Mouse (Mus musculus): ENCODE results near the gene Ttc17. TPM values are rescaled to one million over a fixed set of nuclear protein-coding genes. Genes with fewer than 3 reads are reported as not detected.

Ttc17 gene
- polyA plus RNA-seq, 1 experiment from 2014 or later = 12.1 TPM

DNA sequence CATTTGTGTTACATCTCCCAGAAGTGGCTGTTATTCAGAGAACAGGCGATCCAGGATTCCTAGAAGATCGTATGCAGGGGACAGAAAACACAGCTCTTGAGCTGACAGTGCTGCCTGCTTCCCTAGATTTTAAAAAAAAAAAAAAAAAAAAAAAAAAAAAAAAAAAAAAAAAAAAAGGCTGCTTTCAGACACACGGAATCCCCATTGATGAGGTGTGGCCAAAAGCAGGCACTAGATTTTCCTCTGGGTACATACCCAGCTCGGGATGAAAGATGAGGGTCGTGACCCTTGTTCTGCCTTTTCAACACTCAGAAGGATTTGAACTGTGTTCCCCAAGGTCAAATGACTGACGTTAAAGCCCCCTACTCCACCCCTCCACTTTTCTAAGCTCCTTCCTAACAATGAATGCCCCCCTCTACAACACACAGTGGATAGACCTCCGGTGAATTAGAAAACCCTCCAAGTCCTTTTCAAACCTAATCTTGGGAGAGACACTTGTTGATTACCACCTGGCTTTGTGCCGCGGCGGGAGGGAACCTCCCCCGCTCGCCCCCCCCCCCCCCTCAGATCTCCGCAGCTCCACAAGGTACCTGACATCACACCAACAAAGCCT lies 143.5 kb downstream of the Ttc17 start:
- Histone ChIP-seq H3K4me3 (peak overlapping the region; percentile 59), H3K36me3 (no peaks in the 10 kb centered on the region), H3K27ac (replicated peaks) (peak overlapping the region; percentile 81), H3K4me1 (peaks cover 66% of the 10 kb centered on the region), H3K27me3 (ENCODE audit: low read depth, poor library complexity, severe bottlenecking) (peaks cover 54% of the 10 kb centered on the region), H3K9me3 (replicated peaks) (no peaks in the 10 kb centered on the region)
- WGBS = 2% methylated on average over 12 of the region's 13 CpGs
- no peak for DNase-seq (ENCODE audit: low spot score)

DNA sequence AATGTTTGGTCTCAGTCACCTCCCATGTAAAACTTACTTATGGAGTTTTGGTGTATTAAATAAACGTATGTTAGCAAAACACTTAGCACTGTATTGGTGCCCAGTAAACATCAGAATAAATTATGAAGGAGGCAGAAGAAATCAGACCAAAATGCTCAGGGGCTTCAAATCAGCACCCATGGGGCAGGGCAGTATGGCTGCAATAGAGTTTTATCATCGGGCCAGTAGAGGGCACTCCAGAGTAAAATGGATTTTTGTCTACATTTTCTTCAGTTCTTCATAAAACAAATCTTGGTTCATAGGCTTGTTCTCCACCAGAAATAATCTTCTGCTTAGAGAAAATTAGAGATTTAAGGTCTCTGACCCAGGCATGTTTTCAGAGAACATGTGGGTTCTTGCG lies 152.4 kb downstream of the Ttc17 start:
- peaks cover 7% of the 10 kb centered on the region for H3K27me3 ChIP-seq (ENCODE audit: low read depth, poor library complexity, severe bottlenecking)
- no peaks in the 10 kb centered on the region for H3K9me3 ChIP-seq (replicated peaks)
- no peak for DNase-seq (ENCODE audit: low spot score)
- no peaks in the 10 kb centered on the region for H3K36me3 ChIP-seq
- H3K27ac ChIP-seq (replicated peaks) = no peak overlapping the region
- WGBS = 25% methylated on average over 3 of the region's 3 CpGs
- no peak overlapping the region for H3K4me3 ChIP-seq
- H3K4me1 ChIP-seq = no peaks in the 10 kb centered on the region

MicroRNAs within 50 kb of the gene (microRNA counts, 519-probe panel; counts per million panel counts)
- microRNA mmu-miR-670 = 3,873 counts per million, percentile 18 among the panel's probes with 10 or more counts

Small RNA genes lying within 50 kb of the gene (microRNA-seq; reads per million reads assigned to microRNA genes)
- 113 reads per million, percentile 53 among the genes with 10 or more reads in this experiment for gene Mir670

Other genes with a start within 250 kb of the Ttc17 start
- gene Hsd17b12, start 248.7 kb downstream of the Ttc17 start, polyA plus RNA-seq (2016; fragmentation: Nextera tagmentation; extraction: Ambion mirVana) = 134 and 143 TPM in 2 replicates
- gene Api5, start 31.4 kb upstream of the Ttc17 start, polyA plus RNA-seq (2016; fragmentation: Nextera tagmentation; extraction: Ambion mirVana) = 222 and 230 TPM in 2 replicates

All from midbrain, embryonic 10.5 days (tissue).